Mouse (Mus musculus) urinary bladder, postnatal 14 days (tissue): ENCODE measurements at regions not wholly inside any gene's neighbourhood (a gene's known extent, or its start where the extent isn't known, plus 50 kb on each side); places are given as distances from the start of the nearest gene placed in this dataset.
A peak's percentile ranks its signal among the peaks of the same experiment; 100 is the strongest.

Experiments used
- DNase-seq: peaks from one replicate; pipeline ENCODE4 v3.0.0; 2021; ENCODE audit warnings: low spot score

DNA sequence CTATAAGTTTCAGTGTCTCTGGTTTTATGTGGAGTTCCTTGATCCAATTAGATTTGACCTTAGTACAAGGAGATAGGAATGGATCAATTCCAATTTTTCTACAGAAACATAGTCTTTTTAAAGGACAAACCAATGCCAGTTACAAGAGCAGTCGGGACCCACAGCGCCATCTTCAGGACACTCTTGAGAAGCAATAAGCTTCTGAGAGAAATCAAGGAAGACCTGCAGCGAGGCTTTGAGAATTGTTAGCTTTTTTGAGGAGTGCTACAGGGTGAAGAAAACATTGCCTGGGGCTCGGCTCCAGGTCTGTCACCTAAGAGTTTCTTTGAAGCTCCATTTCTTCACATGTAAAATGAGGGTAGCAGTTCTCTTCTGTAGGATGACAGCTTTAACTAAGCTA is 112.0 kb upstream of the Ppm1h start:
- no peak for DNase-seq

DNA sequence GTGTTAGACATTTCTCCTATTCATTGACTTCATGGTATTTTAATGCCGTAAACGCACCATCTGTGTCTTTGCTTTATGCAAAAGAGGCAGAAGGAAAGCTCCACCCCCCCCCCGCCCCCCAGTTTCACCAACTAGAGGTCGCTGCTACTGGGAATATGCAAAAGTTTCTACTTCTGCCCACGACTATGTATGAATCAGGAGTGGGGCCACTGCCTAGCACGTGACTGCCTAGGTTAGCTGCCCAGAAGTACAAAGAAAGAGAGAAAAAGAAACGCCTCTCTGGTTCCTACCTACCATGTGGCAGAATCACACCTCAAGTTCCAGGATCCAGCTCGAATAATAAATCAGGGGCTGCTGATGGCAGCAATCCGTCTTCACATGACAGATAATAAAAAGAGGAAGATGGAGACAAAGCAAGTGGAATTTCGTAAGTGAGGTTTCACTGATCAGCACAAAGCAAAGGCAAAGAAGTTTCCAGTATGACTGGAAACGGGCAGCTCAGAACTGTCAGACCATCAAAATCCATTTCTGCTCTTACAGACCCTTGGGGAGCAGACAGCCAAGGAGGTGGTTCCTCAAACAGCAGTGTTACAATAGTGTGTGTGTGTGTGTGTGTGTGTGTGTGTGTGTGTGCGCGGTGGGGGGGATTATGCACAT is 108.9 kb upstream of the Ppm1h start:
- no peak for DNase-seq

GRCm38 (mm10) chr10:122570909-122571551 is 107.5 kb upstream of the Ppm1h start:
- no peak for DNase-seq

DNA sequence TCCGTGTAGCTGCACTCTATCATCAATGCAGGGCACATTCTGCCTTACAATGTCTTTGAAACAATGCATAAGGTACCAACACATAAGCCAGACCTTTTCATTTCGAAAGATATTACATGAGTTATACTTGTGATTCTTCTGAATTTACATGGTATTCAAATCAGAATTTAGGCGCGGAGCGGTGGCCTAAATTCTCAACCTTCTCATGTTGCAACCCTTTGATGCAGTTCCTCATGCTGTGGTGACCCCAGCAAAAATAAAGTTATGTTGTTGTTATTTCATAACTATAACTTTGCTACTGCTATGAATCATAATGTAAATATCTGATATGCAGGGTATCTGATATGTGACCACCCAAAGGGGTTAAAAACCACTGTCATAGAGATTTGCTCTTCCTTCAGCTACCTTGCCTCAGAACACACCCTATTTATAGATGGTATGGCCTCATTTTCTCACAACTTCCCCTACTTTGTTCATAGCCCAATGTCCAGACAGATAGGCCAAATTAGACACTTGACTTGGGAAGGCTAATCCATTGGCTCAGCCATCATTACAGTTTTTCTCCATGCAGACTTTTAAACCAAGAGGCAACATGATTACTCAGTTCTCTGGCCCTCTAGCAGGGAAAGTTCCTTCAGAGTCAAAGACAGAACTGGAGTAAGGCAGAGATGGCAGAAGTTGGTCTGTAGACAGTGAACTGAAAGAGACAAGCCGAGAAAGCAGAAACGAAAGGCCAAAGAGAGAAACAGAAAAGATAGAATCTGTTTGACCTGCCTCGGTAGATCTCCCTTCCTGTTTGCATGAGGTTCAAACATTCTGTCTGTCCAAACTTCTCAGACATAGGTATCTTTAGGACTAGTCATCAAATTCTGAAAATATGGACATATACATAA is 102.1 kb upstream of the Ppm1h start:
- DNase-seq: no peak

DNA sequence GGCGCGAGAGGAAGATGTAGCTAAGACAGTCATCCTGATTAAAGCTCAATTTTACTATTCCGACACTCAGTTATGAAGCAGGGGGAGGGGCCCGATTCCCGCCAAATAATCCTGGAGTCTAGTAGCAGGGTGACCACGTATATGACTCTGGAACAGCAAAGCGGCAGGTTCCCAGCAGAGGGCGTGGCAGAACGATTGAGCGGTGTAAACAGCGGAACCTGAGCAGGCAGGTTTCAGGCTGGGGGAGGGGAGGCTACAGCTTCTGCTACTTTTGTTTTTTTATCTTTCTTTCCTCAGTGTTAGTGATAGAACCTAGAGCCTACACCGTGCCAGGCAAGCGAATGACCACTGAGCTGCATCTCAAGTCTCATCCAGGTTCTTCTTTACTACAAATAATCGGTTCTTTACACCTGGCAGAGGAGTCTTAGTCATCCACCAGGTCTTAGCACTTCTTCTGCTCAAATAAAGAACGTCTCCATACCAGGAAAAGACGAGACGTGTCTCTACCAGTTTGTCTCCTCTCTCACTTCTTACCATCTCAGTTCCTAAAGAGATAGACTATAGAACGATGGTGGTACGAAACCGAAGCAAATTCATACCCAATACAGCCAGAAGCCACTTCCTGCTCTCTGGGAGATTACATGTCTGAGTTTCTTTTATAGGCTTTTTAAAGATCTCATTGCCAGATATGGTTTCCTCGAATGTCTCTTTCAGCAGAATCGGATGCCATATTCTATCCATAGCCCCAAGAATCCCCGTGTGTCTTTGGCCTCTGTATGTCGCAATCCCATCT is 100.2 kb upstream of the Ppm1h start:
- peak; percentile 47 for DNase-seq

DNA sequence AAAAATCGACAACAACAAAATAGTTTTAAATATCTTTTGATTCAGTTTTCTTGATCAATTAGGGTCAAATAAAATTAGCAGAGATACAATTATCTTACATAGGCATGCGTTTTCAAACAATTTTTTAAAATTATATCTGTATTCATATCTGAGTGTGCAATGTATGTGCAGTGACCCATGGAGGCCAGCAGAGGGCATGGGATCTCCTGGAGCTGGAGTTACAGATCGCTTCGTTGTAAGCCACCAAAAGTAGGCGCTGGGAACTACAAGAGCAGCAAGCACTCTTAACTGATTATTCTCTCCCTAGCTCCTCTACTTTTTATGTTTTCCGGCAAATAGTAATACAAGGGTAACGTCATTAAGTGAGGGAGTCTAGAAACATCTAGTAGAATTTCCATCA is 97.5 kb upstream of the Ppm1h start:
- DNase-seq: no peak

- DNase-seq: no peak
Measured at GRCm38 (mm10) chr10:122587541-122587940, 91.0 kb upstream of the Ppm1h start.

DNA sequence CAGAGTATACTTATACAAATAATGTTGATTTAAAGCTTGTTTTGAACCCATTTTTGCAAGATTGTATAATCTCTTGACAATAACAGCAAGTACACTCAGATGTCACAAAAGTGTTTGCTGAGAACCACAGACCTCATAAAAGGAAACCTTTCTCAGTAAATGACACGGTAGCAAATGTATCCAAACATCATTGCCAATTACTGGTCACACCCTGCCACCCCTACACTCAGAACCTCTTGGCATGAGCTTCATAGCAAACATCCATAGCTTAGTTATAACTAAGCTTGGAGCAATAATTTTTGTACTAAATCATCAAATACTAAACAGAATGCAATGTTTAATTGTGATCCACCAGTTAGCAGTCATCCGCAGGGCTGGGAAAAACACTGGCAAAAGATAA is 79.1 kb upstream of the Ppm1h start:
- DNase-seq: no peak

DNA sequence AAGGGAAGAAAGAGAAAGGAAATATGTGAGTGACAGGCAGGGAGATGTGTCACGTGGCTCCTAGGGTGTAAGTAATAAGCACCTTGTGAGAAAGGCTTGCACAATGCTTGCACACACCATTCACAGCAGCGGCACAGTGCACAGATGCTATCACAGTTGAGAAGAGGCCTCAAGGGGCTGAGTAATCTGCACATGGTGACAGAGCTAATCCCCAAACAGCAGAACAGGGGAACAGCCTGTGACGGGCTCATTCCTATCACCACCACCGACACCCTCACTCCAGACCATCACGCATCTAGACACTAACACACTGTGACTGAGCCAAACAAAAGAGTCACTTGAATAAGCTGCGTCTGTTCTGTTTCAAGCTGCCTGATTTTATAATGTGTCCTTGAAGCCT is 76.2 kb upstream of the Ppm1h start:
- no peak for DNase-seq

- no peak for DNase-seq
Measured at GRCm38 (mm10) chr10:122603960-122604359, 74.6 kb upstream of the Ppm1h start.

GRCm38 (mm10) chr10:122613281-122613680 is 65.3 kb upstream of the Ppm1h start:
- no peak for DNase-seq

DNA sequence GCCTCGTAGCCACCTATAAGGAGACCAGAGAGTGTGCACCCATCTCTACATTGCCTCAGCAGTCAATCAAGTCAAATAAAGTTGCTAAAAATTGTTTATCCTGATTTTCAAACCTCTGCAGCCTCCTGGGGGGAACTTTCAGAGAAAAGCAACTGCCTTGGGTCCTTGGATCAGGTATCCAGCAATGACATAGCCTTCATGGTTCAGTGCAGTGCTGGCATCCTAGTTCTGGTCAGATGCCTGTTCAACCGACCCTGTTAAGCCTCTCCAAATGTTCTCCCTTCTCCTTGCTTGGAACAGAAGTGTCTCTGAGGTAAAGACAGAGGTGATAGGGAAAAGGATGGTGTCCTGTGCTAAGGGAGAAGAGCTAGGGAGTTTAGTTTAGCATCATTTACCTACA is 64.7 kb upstream of the Ppm1h start:
- no peak for DNase-seq

GRCm38 (mm10) chr10:122614720-122615119 is 63.8 kb upstream of the Ppm1h start:
- no peak for DNase-seq

GRCm38 (mm10) chr10:122615658-122616057 is 62.9 kb upstream of the Ppm1h start:
- no peak for DNase-seq

GRCm38 (mm10) chr10:122616385-122616784 is 62.2 kb upstream of the Ppm1h start:
- no peak for DNase-seq

DNA sequence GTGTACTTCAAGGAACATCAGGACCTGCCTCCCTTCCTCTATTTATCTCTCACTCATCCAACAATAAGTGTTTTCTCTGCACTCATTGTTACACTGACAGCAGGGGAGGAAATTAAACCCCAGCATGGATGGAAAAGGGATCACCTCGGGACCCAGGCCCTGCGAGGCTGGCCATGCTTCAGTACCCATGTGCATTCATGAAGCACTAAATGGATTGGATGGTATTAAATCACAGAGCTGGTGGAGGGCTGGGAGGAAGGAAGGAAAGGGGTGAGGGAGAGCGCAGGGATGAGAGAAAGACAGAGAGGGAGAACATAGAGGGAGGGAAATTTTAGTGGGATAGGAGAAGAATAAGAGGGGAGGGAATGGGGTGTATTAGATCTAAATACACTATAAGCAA is 59.7 kb upstream of the Ppm1h start:
- no peak for DNase-seq

DNA sequence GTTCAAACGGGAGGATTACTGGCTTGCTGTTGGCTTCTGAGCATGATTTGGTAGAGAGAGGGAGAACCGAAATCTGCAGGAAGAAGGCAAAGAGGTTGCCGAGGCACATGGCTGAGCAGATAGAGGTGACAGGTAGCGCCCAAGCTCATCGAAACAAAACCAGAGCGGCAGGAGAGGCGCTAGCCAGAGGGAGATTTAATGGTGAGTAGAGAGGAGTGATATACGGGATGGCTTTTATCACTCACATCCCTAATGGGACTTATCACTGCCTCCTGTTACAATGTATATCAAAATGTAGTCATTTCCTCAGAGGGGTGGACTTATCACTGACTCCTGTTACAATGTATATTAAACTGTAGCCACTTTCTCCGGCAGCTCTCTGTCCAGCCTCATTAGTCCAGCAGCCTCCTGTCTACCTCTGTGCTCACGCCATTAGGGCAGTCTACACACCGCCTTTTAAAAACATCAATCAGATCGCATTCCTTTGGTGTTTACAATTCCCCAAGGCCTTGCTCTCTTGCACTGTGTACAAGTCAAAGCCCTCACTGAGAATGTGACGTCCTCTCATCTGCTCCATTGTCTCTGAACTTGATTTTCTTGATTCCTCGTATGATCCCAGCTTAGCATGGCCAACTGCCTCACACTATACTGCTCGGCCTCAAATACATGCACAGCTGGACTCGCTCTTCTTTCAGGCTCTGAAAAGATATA is 59.0 kb upstream of the Ppm1h start:
- DNase-seq: no peak
